Mouse (Mus musculus) testis, adult 2 months (tissue): ENCODE data around the gene Socs2.

Source experiments
- CTCF ChIP-seq: fragments of 200-500 bp; IDR thresholded peaks from 2 replicates; pipeline ENCODE4 v1.5.1; 2012; ENCODE audit warnings: low read depth, mild to moderate bottlenecking, inconsistent platforms, low read length, moderate library complexity; ENCODE audit not compliant: control insufficient read depth, insufficient read depth, insufficient replicate concordance
- POLR2A ChIP-seq: fragments of 200-500 bp; IDR thresholded peaks from 2 replicates; pipeline ENCODE4 v1.6.1; 2012; ENCODE audit warnings: low read depth, mild to moderate bottlenecking, inconsistent platforms, low read length, moderate library complexity; ENCODE audit not compliant: control insufficient read depth

DNA sequence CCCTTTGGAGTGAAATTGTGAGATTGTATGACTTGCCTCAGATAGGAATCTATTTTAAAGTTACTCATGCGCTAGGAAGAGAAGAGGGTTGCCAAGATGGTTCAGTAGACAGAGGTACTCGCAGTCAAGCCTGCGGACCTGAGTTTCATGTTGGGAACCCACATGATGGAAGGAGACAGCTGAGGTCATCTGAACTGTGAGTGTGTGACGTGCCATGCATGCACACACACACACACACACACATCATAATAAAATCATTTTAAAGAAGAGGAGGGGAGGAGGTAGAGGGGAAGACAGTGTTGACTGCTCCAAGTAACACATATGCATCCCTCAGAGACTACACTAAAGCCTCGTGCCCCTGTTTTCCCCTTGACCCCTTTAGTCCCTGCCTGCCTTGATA is 56.9 kb downstream of the Socs2 start:
- TF ChIP-seq POLR2A (no peak), CTCF (no peak)
